Mouse (Mus musculus) neural tube, embryonic 10.5 days (tissue): Measurements from ENCODE around the gene Sigmar1.
A peak's percentile ranks its signal among the peaks of the same experiment; 100 is the strongest.
"Not testable (repeated sequence)": the region's sequence is repeated elsewhere in the genome, so short reads cannot be mapped to it uniquely, and the experiment has no call there.

Source experiments
- DNase-seq: peaks from one replicate; pipeline ENCODE4 v3.0.0-alpha.2; 2017; ENCODE audit warnings: low spot score; ENCODE audit errors: extremely low spot score

The Sigmar1 gene

DNA sequence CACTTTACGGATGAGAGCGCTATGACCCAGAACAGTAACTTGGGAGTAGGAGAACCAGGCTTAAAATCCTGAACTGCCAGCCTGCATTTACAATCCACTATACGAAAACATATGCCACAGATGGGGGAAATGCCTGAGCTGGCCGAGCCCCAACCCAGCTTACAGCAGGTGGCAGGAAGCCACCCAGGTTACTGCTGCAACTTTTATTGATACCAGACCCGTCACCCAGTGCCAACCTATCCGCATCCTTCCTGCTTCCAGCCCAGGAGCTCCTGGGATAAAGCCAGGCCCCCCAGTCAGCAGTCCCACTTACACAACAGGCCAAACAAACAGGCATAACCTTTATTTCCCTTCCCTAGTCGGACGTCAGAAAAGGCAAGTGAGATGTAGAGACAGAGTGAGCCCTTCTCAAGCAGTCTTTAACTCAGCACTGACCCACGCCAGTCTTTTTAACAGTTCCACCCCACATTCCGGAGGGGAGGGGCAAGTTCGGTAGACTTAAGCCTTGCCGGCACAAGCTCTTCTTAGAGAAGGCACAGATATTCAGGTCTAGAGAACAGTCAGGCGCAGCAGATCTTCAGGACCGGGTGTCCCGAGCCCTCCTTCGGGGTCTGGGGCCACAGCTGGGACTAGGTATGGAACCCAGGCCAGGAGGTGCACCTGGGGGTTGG, 44.1 kb downstream of the Sigmar1 start:
- no peak for DNase-seq

GRCm38 (mm10) chr4:41710229-41710628, 45.7 kb downstream of the Sigmar1 start:
- DNase-seq: no peak

- DNase-seq: no peak
Measured at GRCm38 (mm10) chr4:41708192-41708745, 47.7 kb downstream of the Sigmar1 start.

- peak; percentile 68 for DNase-seq
Measured at GRCm38 (mm10) chr4:41707011-41707535, 48.9 kb downstream of the Sigmar1 start.

DNA sequence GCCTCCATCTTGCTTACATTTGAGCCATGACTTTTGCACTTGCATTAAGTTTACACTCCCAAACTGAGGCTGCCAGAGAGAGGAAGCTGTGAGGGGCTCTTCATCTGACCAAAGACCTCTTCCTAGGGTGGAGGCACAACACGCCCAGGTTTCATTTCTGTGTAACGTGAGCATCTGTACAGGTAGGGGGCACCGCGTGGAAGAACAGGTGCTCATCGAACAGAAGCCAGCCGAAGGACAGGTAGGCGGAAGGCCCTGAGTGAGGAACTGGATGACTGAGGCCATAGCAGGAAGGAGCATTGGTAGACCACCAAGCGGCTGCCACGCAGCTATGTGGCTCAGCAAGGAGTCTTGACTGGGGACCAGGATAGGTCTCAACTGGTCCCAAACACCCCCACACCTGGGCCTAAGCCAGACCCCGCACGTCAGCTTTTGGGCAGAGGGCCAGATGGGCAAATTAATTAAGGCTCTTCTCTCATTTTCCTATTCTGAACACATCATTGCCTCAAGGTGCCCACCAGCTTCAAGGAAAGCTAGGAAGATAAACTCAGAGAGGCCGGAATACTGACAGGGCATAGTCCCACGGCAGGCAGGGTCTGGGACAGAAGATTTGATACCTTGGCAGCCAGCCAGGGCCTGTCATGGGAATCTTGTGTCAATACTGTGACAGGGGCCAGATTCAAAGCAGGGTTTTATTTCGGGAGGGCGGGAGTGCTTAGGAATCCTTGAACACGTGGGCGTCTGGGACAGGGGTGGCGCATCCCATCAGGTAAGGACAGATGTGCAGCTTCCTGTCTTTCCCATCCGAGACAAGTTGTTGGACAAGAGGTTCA, 49.8 kb downstream of the Sigmar1 start:
- no peak for DNase-seq

DNA sequence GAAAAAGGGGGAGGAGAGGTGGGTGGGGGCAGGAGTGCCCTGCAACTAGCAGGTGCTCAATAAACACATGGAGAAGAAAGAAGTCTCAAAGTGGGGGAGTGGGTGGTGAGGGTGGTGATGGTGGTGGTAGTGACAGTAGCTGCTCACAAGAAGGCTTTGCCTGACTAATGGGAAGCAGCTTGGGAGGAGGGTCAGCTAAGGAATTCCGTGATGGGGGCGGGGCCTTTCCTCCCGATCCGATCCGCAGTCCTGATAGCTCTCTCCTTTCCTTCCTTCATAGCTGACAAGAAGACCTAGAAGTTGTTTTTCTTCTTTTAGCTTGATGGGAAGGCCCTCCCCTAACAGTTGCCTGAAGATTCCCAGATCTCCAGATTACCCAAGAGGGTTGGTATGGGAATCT, 51.3 kb downstream of the Sigmar1 start:
- no peak for DNase-seq

DNA sequence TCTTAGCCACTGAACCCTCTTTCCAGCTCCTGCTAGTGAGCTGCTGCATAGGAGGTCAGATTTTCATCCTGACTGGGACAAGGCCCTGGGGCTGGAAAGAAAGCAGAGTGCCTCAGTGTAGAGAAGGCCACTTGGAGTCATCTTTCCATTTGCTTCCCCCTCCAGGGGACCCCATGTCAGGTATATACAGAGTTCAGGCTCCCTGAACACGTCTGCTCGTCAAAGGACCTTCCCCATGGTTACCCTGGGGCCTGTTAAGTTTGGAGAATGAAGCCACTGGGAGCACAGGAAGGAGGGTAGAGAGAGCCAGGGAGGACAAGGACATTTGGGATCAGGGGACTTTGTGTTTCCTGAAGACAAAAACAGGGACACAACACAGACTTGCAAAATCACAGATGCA, 53.7 kb downstream of the Sigmar1 start:
- not testable (repeated sequence) for DNase-seq

- not testable (repeated sequence) for DNase-seq
Measured at GRCm38 (mm10) chr4:41700224-41700623, 55.7 kb downstream of the Sigmar1 start.

- DNase-seq: not testable (repeated sequence)
Measured at GRCm38 (mm10) chr4:41699783-41700182, 56.2 kb downstream of the Sigmar1 start, which contains the start of gene Il11ra1. TSS of gene Il11ra1 (plus strand) at chr4:41699989.

- DNase-seq: not testable (repeated sequence)
Measured at GRCm38 (mm10) chr4:41698421-41699016, 57.4 kb downstream of the Sigmar1 start.

DNA sequence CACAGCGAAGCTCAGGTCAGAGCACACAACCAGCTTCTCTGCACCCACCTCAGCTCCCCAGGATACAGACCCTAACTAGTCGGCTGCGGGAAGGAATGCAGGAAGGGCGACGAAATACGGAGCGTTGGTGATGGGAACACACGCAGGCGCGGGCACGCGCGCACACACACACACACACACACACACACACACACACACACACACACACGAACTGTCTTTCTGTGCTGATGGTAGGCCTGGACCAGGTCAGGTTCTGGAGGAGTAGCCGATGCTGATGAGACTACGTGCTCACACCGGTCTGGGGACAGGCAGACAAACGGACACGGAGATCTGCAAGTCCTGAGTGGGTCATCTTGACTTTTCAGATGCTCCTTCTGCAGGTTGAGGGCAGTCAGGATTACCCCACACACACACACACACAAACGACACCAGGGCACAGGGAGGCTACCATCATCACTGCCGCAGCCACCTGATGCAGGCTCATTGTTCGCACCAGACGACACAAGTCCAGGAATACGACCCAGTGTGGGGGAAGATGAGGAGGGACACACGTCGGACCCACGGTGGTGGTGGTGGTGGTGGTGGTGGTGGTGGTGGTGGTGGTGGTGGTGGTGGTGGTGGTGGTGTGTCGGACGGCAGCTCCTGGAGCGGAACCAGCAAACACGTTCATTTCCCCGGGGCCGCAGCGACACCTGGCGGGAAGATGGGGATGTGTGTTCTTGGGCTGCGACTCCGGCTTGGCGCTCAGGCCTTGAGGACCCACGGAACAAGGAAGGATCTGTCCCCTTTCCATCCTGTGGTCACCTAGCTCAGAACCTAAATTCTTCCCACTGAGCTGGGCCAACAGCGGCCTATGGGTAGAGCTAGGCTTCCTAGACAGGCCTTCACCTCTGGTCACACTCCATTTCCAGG, 58.8 kb downstream of the Sigmar1 start, which contains the start of gene Cntfr:
Gene Cntfr, minus strand, starts transcription at position 160 of the 912 bp plus-strand sequence.
- peak; percentile 82 for DNase-seq

DNA sequence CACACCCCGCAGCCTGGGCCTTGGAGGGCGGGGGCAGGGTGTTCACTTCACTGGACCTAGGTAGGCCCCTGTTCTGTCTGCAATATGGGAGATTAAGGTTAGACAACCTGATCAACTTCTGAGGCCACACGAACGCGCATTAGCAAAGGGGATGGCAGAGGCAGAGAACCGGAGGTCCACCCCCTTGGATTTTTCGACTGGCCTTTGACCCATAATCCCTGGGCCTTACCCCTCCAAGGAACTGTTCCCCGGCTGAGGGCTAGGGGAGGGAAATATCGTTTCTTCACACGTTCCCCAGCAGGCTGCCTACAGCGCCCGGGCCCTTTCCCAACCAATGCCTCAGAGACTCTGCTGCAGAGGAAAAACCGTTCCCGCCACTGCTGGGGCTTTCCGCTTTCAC, 59.5 kb downstream of the Sigmar1 start:
- not testable (repeated sequence) for DNase-seq

DNA sequence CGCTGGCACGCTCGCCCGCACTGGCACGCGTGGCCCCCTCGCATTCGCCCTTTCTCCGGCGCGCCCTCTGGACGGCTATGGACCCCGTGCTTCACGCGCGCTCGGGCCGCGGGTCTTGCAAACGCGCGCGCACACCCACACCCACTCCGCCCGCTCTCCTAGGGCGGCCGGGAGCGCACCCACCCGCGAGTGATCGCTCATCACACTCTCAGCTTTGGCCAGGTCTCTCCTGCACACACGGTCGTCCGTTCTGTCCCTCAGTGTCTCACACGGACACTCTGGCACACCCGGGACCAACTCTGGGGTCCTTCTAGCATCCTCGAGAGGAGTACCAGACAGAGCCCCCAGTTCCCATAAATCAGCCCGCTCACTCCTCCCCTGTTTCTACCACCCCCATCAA, 60.2 kb downstream of the Sigmar1 start:
- not testable (repeated sequence) for DNase-seq

DNA sequence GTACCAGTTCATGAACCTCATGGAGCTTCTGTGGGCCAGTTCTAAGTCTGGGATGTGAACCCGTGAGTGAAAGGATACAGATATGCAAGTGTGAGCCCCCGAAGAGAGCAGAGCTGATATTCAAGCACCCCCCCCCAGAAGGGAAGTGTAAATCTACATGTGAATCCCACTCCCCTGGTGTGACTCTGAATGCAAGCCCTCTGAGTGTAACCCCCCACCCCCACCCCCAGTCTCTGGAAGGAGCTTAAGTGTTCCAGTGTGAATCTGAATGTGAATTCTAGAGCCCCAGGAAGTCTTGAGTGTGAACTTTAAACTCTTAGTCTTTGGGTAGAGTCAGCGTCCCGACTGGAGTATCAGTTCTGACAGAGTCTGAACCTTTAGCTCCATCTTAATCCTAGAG, 62.4 kb downstream of the Sigmar1 start:
- not testable (repeated sequence) for DNase-seq

GRCm38 (mm10) chr4:41690014-41690413, 65.9 kb downstream of the Sigmar1 start:
- DNase-seq: not testable (repeated sequence)

DNA sequence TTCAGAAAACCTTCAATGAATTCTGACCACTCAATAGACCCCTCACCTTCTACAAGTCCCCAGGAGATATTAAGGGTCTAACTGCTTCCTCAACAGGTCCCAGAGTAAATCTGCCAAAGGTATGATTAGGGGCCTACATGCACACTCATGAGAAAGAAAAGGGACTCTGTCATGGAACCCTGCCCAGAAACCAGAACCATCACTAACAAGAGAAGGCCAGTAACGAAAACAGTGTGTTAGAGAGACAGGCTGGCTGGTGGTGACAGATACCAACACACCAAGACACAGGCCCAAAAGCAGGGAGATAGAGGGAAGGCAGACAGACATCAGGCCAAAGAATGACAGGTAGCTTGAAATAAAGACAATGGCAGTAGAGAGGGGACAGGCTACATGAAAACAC, 67.4 kb downstream of the Sigmar1 start:
- not testable (repeated sequence) for DNase-seq
